Mouse (Mus musculus): Measurements from ENCODE around the gene Evi2a.

Gene Evi2a

GRCm38 (mm10) chr11:79530333-79530761, at the start of gene Evi2a, which contains the start of gene Evi2:
Evi2a (minus strand) TSS chr11:79530609.
Evi2 (minus strand) TSS chr11:79530589.
- DNase-seq = peak; percentile 77

DNA sequence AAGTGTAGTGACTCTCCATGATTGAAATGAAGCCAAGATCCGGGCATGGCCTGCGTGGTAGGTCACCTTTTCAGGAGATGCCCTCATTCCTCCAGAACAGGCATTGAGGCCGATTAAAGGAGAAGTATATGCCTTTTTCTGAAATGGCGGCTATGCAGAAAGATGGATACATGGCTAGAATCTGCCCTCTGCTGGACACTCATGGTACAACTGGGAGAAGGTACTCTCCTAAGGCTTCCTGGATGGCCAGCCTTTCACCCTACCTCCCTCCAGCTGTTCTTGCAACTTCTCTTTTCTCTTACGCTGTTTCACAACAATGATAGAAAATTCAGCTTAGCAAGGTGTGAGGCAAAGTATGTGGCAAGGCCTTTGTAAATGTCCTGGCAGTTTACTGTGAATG, 47.3 kb upstream of the Evi2a start:
- peak; percentile 65 for DNase-seq

- DNase-seq = no peak
Observed at GRCm38 (mm10) chr11:79575383-79576073, 45.1 kb upstream of the Evi2a start.

DNA sequence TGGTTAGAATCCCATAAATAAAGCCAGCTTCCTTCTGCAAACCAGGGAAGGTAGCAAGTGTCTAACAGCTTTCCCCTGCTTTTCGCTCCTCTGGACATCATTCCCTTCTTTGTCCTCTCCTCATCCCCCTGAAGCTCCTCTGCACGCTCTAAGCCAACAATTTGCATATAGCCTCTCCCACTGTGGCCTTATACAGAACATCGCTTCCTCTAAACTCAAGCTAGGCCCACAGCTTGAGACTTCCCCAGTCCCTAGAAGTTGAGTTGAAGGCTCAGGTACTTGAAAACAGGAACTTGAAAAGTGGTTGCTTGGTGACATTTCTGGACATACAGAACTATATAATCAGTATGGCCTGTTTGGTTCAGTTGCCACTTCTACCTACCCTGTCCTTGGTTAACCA, 43.4 kb upstream of the Evi2a start:
- DNase-seq = no peak

GRCm38 (mm10) chr11:79570319-79570718, 39.9 kb upstream of the Evi2a start:
- no peak for DNase-seq

DNA sequence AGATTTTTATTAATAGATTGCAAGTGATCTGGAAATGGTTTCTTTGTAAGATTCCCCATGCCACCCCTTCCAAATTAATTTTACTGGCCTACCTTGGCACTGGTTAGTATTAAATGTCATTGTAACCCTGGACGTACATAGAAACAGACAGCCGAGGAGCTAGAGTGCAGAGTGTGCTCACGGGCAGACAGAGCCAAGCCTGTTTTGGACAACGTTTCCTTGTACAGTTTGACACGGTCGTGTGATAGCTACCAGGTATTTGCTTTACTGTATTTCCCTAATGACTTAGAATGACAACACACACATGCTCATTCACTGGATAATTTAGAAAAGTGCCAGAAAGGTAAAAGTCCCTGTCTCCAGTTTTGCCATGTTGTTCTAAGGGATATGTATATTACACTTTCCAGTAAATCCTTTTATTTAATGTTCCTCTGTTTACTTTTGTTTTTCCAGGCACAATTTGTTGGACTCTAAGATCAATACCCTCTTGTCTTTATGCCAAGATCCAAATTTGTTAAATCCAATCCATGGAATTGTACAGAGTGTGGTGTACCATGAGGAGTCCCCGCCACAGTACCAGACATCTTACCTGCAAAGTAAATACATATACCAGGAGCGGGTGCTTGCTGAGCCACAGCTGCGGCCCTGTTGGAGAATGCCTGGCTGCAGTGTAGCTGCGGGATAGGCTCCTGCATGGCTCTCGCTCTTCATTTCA, 37.9 kb upstream of the Evi2a start:
- DNase-seq = no peak

- no peak for DNase-seq
Observed at GRCm38 (mm10) chr11:79566947-79567346, 36.5 kb upstream of the Evi2a start.

GRCm38 (mm10) chr11:79563493-79563892, 33.1 kb upstream of the Evi2a start:
- no peak for DNase-seq

GRCm38 (mm10) chr11:79560536-79560935, 30.1 kb upstream of the Evi2a start:
- DNase-seq = no peak

GRCm38 (mm10) chr11:79552622-79553021, 22.2 kb upstream of the Evi2a start:
- no peak for DNase-seq

- DNase-seq = no peak
Observed at GRCm38 (mm10) chr11:79536293-79536692, 5.9 kb upstream of the Evi2a start.

- no peak for DNase-seq
Observed at GRCm38 (mm10) chr11:79535554-79535953, 5.1 kb upstream of the Evi2a start.

GRCm38 (mm10) chr11:79533950-79534690, 3.7 kb upstream of the Evi2a start:
- DNase-seq = peak; percentile 49

GRCm38 (mm10) chr11:79533311-79533710, 2.9 kb upstream of the Evi2a start:
- no peak for DNase-seq

- DNase-seq = no peak
Observed at GRCm38 (mm10) chr11:79531485-79531884, 1.1 kb upstream of the Evi2a start.

DNA sequence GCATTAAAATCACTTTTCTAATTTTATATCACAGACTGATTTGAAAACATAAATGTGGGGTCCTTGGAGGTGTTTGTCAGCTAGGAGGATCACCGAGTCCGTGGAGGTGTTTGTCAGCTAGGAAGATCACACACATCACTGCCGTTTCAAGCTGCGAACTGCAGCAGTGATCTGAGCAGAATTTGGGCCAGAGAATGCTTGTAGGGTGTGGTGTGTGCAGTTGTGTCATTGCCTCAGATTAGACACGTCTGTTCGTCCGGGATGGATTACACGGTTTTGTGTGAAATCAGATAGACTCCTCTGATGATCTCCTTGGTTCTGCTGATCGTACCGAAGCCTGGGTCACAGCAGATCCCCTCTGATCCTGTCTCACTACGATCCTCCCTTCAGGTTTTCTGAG, 365 bp upstream of the Evi2a start:
- no peak for DNase-seq

- peak; percentile 32 for DNase-seq
Observed at GRCm38 (mm10) chr11:79529736-79530135, 673 bp downstream of the Evi2a start.

DNA sequence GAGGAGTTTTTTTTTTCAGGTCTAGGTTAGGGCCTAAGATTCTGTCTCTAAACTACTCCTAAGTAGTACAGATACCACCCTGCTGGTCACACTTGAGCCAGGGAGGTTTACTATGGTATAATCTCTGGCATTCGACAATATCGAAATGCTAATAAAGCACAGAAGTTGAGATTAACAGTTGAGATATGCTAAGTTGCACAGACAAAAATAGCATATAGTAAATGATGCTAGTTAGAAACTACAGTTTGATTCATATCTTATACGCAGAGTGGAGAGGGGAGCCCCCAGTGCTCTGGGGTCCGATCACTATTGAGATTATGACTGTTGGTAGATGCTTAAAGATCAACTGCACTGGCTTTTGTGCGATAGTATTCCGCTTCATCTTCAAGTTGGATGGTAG, 1.2 kb downstream of the Evi2a start:
- no peak for DNase-seq

DNA sequence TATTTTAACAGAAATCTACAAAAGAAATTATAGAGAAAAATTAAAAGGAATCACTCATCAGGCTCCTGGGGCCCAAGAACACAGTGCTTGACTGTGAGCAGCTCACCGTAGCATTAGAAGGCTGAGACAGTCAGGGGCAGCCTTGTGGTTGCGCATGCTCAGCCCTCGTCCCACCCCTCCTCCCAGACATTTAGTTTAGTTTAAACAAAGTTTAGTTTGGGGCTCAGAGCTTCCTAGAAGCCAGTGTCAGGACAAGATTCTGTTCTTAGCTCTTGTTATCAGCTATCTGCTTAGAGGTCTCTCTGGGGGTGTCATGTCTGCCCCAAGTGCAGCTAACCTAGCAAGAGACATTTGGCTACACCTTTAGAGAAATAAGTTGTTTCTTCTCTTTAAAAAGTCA, 1.8 kb downstream of the Evi2a start:
- no peak for DNase-seq

DNA sequence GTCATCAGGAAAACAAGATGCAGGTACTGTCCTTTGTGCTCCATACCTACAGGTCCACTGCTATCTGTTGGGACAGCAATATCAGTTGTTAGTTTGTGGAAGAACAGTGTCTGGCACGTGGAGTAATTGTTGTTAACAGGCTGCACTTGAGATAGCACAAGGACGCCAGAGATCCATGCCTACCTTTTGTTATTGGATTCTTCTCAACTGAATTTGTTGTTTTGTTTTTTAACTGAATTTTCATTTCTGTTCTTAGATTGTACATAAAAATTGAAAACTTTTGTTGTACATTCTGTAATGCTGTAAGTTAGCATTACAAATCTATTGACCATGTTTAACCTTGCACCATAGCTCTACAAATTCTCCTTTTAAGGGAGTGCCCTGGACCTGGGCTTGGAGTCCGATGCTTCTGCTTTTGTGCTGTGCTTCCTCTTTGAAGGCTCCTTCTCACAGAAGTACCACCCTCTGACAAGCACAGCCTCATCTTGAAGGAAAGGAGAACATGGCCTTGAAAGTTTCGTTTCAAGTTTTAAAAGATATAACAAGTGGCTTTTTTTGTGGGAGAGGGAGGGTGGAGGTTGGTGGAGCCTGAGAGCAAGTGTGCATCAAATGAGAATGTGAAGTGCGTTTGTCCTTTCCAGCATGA, 2.5 kb downstream of the Evi2a start:
- peak; percentile 63 for DNase-seq

GRCm38 (mm10) chr11:79527015-79527738, 3.2 kb downstream of the Evi2a start:
- peak; percentile 62 for DNase-seq

DNA sequence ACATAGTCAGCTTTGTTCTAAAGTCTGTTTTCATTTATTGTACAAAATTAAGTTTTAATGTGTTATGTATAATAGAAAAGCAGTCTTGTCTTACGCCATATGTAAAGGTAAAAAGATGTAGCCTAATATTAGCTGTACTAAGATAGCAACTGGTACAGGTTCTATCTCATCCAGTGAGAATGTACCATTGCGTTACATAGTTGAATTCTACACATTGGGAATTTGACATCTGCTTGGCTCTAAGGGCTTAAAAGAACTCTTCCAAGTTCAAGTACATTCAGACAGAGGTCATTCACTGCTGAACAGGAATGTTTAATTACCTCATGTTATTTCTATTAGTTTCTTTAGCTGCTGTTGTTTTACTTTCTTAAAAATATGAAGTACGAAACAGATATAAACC, 3.9 kb downstream of the Evi2a start:
- no peak for DNase-seq

- DNase-seq = no peak
Observed at GRCm38 (mm10) chr11:79524310-79524575, 6.2 kb downstream of the Evi2a start.

Data from layer of hippocampus, adult 9-11 months (tissue).